Mouse (Mus musculus) cerebellum, adult 18-20 months (tissue): ENCODE results near the gene Fgfr2.
A peak's percentile ranks its signal among the peaks of the same experiment; 100 is the strongest.

Experiments used
- DNase-seq, 2 experiments: peaks; one replicate each; pipeline ENCODE4 v3.0.0; 2021

Fgfr2 gene

DNA sequence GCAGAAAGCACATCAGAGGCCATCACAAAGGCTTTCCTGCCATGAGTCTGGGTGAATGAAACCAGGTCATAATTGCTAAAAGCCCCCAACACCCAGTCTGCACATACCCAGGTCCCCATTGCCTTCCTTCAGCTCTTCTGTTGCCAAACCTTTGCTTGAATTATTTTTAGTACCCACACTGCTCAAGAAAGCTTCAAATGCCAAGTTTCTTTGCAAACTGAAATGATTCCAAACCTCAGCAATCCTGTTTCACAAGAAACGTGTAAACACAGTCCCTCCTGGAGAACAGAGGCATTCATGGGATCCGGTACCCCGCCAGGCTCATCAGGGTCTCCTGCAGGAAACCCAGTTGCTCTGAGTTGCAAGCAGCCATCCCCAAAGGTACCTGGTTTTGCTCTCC, 1130.3 kb downstream of the Fgfr2 start:
- DNase-seq = no peak

DNA sequence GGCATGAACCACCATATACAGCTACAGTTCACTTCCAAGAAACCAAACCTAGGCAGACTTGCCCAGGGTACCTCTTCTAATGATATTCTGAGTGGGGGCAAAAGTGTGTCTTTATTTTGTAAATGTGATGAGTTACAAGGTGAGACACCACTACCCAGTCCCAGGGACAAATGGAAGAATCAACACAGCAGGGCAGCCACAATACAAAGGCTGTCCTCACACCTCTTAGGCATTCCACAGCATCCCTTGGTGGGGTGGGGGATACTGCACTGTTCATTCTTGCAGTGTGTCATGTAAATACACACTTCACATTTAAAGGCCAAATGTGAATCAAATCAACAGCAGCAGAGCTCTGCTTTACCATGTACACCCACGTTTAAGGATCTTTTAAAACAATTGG, 1130.9 kb downstream of the Fgfr2 start:
- DNase-seq = no peak

DNA sequence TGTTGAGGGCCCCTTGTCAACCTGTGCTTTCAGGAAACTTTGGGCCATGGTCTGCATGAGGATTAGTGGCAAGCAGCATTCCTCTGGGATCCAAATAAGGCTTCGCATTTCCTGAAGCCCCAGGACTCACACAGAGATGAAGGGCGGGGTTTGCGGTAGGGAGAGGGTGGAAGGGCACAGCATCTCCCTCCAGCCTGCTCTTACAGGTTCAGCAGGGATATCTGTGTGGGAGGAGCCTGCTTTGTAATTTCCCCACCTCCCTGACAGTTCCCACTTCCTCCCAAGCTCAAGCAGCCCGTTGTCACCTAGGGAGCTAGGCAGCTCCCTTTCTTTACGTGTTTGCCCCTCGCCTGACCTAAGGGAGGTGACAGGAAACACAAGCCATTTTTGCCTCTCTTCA, 1134.1 kb downstream of the Fgfr2 start:
- no peak for DNase-seq

DNA sequence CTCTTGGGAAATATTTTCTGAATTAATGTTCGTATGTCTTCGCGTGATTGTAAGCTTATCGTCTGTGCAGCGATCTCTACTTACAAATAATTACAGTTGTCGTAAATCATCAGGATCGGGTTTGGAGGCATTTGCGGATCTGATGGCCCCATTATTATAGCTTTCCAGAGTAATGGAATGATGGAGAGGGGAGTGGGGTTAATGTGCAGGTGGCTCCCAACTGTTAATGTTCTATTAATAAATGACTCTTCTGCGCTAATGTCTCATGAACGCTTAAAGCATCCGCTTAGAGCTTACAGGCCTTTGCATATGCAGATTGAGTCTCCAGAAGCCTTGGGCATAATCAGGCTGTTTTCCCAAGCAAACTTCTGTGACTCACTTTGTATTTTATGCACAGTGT, 1144.5 kb downstream of the Fgfr2 start:
- no peak for DNase-seq

DNA sequence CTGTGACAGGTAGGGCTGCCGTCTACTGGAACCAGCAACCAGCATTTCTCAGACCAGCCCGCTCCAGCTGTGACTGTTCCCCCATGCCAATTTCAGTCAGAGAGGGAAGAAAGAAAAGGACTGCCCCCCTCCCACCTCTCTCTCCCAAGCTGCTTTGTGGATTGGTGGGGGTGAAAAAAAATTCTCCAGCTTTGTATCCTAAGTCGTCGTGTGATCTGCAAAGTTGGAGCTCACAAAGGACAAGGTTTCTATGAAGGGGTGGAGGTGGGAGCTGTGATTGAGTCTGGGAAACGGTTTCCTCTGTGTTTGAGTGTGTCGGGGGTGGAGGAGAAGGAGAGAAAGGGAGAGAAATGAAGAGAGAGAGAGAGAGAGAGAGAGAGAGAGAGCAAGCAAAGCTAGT, 1147.3 kb downstream of the Fgfr2 start:
- DNase-seq = no peak

DNA sequence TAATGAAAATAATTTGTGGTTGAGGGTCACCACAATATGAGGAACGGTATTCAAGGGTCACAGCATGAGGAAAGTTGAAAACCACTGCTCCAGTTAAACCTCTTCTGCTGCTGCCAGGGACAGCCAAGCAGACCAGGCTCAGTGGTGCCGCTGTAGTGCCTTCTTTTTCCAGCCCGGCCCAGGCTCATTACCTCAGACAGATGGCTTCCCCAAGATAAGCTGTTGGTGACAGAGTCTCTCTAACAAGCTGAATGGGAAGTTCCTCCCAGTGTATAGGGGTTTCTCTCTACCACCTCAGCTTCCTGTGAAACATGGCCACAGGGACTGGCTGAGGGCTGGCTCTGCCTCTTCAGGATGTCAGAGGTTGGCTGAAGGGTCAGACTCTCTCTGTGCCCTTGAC, 1152.9 kb downstream of the Fgfr2 start:
- no peak for DNase-seq

DNA sequence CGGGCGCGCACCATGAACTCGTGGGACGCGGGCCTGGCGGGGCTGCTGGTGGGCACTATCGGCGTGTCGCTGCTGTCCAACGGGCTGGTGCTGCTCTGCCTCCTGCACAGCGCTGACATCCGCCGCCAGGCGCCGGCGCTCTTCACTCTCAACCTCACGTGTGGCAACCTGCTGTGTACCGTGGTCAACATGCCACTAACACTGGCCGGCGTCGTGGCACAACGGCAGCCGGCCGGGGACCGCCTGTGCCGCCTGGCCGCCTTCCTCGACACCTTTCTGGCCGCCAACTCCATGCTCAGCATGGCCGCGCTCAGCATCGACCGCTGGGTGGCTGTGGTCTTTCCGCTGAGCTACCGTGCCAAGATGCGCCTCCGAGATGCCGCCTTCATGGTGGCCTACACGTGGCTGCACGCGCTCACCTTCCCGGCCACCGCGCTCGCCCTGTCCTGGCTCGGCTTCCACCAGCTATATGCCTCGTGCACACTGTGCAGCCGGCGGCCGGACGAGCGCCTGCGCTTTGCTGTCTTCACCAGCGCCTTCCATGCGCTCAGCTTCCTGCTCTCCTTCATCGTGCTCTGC, 1156.1 kb downstream of the Fgfr2 start:
- DNase-seq = peak in 1 of 2 experiments; percentile 2

DNA sequence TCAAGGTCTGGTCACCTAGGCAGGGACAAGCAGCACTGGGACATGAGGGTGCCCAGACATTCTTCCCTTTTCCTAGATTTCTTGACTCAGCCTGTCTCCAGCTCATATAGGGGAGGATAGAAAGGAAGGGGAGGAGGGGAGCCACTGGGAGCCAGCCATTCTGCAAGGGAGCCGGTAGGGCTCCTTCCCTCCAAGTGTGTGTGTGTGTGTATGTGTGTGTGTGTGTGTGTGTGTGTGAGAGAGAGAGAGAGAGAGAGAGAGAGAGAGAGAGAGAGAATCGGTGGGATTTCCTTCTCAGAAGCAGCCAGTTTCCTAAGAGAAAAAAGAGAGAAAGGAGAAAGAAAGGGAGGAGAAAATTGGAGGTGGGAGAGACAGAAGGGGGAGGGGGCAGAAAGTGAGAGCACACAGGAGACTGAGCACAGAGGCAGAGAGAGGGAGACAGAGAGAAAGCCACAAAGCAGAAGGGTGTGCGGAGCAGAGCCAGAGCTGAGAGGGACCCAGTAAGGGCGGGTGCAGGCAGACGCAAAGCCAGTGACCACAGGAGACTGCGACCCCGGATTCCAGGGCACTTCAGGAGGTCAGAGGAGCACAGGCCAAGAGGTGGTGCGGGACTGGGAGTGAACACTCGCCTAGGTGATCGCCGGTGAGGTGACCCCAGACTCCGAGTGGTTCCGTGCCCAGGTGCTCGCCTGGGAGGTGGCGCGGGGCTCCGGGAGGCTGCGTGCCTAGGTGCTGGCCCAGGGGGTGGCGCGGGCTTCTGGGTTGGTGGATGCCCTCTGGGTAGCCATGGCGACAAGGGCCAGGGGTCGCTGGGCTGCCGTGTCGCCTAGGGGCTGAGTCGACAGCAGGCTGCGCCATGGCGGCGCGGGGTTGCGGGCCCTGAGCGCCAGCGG, 1156.9 kb downstream of the Fgfr2 start, which contains the start of gene Gpr26:
TSS of gene Gpr26 (plus strand) at position 438 of the 893 bp plus-strand sequence.
- no peak for DNase-seq

DNA sequence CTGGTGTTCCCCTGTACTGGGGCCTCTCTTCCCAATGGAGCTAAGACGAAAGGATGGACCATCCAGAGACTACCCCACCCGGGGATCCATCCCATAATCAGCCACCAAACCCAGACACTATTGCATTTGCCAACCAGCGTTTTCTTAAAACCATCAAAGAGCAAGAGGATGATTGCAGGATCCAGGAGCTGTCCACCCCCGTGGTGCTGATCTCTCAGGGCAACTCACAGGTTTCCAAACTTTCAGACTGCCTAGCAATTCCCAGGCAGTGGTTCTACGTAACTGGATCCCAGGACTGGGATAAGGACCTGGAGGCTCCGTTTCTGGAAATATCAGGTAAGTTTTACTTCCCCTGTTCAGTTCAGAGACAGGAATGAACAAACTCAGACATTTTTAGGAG, 1162.6 kb downstream of the Fgfr2 start:
- DNase-seq = no peak

DNA sequence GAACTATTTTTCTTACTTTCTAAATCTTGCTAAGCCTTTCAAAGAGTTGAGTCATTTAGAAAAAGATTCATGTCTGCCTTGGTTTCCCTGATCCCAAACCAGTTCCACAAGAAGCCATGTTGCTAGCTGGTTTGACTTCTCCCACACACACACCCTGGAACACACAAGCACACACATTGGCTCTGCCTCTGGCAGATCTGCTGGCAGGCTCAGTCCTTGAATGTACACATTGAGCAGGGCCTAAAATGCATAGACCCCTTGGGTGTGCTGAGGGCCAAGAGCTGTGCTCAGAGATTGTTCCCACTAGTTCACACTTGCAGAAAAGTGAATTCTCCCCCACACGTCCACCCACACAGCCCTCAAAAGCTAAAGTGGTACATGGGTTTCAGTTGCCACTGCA, 1164.4 kb downstream of the Fgfr2 start:
- no peak for DNase-seq

DNA sequence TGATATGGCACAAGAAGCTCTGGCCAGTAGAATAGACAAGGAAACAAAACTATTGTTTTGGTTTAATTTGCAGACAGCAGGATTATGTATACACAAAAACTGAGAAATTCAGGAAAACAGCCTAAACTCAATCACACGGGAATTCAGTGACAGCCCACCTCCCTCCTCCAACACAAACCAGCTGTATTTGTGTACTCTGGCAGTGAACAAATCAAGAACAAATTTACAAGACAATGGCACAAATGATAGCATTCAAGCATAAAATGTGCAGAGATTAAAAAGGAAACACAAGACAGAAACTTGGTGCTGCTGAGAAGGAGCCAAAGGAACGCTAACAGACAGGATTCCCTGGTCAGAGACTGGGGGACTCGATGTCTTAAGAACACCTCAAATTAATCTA, 1169.7 kb downstream of the Fgfr2 start:
- no peak for DNase-seq

DNA sequence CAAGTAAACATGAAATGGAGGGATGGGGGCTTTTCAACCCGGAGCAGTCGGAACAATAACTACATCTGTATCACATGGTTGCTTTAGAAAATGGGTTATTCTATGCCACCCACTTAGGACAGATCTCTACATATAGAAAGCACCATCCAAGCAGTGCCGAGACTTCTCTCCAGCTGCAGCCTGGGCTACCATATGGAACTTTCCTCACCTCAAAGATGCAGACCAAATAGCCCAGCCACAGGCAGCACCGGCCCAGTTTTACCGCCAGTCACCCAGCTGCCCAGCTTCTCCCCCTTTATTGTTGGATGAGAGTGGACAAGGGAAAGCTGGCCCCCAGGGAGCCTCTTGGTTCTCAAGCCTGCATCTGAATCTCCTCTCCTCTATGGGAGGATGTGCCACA, 1172.0 kb downstream of the Fgfr2 start:
- no peak for DNase-seq

DNA sequence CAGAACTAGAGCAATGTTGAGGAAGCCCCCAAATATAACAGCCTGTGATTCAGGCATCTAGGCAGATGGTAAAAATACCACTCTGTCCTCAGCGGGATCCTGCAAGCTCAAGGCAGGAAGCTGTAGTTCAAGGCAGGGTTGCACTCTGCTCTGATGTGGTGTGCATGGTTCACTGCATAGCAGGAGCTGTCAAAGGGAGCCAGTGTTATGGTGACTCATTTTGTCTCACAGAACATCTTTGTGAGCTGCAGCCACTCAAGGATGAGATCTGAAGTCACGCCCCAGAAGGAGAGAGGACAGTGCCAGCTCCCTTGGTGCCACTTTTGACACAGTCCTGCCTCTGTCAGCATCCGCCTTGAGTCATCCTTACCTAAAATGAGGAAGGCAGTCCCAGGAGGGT, 1185.5 kb downstream of the Fgfr2 start:
- DNase-seq = no peak

DNA sequence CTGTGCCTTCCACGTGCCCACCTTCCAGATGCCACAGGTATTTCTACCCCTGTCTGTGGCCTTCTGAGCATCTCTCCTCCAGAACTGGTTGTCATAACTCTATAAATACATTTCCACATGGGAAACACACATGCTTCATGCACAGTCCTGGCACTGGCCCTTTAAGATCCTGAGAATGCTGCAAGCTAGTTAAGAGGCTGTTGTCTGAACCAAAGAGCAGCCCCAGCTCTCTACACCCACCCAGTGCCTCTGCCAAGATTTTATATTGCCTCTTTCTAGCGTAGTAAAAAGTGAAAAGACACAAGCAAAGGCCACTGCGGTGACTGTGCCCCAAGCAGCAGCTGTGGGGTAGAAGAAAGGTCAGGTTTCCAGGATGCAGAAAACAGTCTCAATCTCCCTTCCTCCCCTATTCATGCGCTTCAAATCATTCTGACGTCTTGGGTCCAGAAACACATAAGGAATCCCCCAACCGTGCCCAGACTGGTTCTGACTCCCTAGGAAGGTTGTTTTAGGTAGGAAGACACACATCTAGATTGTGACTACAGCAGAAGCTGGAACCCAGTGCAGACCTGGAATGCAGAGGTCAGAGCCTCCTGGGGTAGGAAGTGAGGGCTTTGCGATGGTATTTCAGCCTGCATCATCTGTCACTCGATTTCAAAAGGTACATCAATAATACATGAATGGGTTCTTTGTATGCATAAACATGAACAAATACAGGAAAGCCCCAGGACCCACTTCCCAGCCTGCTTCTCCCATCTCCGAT, 1195.7 kb downstream of the Fgfr2 start:
- DNase-seq = no peak

DNA sequence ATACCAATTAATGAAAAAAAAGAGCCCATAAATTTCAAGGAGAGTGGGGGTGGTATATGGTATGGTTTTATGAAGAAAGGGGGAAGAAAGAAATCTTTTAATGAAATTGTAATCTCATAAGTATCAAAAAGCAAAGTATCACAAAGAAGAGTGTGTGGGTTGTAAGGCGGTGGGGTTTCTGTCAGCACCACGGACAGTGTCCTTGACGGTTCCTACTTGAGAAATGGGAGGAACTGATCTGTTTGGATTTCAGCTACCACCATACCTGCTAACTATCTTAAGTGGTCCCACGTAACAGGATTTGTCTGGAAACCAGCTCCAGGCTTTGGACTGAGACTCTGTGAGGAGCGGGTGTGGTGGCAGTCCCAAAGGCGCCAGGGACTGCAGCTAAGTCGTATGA, 1205.8 kb downstream of the Fgfr2 start:
- DNase-seq = no peak

DNA sequence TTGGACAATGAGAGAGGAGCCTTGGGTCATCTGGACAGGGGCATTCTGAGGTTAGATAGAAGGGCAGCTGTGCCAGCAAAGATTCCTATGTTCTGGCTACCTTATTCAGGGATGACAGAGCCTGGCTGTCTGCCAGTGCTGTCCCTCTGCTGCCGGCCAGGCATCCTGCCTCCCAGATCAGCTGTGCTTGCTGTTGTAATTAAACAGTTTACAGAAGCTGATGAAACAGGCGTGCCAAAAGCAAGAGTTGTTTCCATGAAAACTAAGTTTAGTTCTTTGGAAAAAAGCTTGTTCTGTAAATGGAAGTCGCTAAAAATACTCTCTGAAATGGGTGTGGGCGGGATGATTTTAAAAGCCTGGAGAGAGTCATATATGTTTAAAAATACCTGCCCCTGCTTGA, 1213.5 kb downstream of the Fgfr2 start:
- DNase-seq = peak in 1 of 2 experiments; percentile 4

DNA sequence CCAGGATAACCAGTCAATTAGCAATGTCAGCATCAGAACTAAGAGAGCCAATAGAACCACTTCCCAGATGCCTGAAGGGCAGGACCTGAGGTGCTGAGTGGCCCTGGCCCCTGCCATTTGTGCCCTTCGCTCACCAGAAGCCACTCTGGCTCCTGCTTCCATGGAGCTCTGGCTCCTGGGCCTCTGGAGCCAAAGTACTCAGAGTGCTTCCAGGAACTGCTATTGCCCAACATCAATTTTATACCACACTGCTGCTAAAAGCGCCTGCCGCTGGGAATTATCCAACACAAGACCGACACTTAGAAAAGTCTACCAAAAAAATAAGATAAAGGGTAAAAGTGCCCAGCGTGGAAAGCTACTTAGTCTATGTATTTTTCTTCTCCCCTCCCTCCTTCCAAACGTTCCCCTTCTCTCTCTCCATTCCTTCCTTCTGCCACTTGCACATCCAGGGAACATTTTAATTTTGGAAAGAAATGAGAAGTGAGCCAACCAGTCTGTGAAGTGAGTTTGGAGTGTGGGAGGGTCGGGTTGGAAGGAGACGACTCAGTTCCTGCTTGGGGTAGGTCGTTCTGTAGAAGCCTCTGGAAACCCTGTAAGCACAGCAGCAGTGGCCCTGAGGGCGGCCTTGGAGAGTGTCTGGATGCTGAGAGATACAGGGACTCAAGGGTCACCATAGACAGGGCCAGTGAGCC, 1216.5 kb downstream of the Fgfr2 start:
- no peak for DNase-seq

DNA sequence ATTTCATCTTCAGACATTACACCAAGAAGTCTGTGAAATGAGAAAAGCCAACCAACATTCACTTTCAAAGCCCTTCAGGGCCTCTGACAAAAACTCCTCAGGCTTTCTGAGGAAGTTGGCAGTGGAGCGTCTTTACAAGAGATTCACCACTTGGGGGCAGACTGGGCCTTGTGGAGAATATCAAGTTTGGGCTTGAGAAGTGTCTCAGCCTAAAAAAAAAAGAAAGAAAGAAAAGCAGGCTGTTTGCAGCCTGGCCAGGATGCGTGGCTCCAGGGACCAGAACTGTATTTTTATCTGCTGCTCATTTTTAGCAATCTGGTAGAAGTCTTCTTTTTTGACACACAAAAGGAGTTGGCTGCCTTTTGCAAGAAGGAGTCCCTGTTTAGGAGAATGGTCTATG, 1223.8 kb downstream of the Fgfr2 start:
- peak; percentile 65 to 66 for DNase-seq

DNA sequence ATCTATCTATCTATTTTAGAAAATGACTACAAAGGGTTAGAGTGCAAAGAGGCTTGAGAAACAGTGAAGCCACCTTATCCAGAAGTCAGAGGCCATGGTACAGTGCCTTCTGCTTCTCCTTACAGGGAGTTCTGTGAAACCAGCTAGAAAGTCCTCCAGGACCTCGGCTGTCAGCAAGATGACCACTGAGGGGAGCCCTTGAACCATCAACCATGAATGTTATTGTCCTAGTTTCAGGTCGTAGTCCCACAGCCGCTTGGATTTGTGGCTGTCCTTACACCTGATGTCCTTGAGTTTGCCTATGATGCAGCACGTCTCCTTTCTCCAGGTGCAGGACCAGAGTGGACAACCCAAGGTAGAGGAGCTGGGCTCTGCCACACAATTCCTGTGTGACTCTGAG, 1225.9 kb downstream of the Fgfr2 start:
- DNase-seq = peak; percentile 61 to 62

DNA sequence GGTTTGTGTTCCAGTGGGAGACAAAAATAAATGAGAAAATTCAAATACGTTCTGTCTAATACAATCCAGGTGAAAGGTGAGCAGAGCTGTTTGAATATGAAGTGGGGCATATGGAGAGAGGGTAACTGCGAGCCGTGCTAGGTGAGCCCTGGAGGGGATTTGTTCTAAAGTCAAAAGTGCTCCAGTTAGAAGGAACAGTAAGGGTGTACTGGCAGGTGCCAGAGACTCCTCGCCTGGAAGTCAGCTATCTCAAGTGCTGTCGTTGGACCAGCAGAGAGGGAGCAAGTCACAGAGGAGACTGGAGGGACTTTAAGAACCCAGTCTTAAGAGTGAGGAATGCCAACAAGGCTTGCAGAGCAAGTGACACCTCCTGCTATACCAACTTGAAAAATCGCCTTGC, 1240.3 kb downstream of the Fgfr2 start:
- DNase-seq = no peak

DNA sequence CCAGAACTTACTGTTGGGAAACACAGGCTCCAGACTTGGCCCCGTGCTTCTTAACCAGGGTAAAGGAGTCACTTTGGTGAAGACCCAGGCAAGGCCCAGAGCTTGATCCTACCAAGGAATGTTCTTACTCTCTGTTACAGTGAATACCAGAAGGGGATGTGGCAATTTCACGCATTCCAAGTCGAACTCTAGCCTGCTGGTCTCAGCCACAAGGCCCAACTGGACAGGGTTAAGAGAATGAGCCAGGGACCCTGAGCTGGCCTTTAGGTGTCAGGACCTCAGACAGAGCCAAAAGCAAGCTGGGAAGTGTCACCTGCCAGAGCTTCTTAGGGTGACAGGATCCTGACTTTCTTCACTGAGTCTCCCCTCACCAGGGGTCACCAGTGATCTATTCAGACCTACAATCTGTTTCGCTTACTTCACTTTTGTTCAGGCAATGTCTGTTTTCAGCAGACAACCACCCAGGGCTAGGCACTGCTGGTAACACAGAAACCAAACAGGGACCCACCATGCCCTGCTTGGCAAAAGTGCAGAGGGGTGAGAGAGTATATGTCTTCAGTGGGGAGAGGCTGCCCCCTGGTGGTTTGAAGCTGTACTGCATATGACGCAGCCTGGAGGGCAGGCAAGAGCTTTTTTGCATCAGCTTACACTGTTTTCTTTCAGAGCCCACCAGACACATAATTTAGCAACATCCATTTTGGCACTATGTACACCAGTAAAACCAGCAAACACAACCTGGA, 1241.1 kb downstream of the Fgfr2 start:
- peak; percentile 58 to 67 for DNase-seq

DNA sequence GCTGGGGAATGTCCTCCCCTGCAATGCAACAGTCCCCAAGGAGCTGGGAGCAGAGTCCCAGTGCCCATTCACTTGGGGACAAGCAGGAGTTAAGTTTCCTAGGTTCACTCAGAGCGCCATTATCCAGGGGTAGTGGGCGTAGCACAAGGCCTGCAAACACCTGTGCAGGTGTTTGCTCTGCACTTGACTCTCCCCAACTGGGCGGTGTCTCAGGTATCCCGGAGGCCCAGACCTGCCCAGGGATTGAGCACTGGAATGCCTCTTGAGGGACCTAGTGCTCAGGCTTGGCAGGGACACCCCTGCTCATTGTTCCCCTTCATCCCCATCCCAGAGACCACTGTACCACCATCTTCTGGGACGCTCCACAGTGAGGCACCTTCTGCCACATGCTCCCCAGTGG, 1243.0 kb downstream of the Fgfr2 start:
- no peak for DNase-seq
